Comparison of ENCODE assay signal across 8 mouse cellular contexts in the genomic region with DNA sequence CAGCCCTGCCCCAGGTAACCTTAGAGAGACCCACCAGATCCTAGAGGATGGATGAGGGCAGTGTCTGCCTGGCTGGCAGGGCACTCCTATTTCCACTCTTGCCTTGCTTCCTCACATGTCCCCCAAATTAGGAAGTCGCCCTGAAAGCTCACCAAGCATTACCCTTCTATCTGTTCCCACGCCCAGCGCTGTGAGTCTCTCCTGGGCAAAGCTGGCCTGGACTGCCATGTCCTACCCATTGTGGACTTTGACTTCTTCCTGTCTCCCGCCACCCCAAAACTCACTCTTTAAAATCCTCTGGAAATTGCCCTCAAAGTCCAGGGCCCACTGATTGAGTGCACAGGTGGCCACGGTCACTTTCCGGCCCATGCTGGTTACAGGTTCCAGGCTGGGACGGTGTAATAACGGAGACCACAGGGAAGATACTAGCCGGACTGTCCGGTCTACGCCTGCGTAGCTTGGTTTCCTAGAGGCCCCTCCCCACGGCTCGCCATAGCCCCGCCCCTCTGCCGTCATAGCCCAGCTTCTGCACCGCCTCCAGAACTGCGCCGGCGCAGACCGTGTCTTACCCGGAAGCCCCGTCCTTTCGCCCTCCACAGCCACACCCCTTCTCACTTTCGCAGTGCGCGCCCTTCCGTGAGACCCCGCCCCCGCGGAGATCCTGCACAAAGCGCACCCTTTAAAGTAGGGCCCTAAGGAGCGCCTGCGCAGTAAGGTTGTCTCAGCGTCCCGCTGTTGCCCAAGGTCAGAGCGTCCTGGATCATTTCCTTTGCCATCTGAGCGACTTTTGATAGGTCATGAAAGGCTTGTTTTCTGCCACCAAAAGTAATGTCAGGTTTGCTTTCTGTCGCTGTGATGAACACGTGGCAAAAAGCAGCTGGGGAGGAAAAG. TPM values are rescaled to one million over a fixed set of nuclear protein-coding genes. Genes with fewer than 3 reads are reported as not detected.
DNase-seq lines count a peak whose midpoint lies in the region; ATAC-seq lines count a peak whose summit lies in the region.

A gene (minus strand): TSS at position 475 of the 891 bp plus-strand sequence.
A gene (plus strand): TSS at position 771 of the 891 bp plus-strand sequence.

- DNase-seq in CD8-positive naive resting alpha-beta T cell, adult 2 months (ENCODE audit: low read depth in 2 of 2, low spot score in 2 of 2), result peak; percentile 94 to 97
- peak; percentile 97 for DNase-seq in c-Kit-positive CD71-negative TER-119-negative erythroid progenitor cells, embryonic 14.5 days (ENCODE audit: low read depth)
- DNase-seq in forebrain, embryonic 11.5 days (ENCODE audit: low spot score), result peak; percentile 99
- peak; percentile 99 to 100 for DNase-seq in kidney, postnatal 36 days
- peak; percentile 97 for DNase-seq in telencephalon, adult 2 months (ENCODE audit: low read depth, low spot score)

- no peaks in the 10 kb centered on the region for H3K27me3 ChIP-seq in forebrain, embryonic 11.5 days (ENCODE audit: control insufficient read depth, insufficient read depth, low read length)
- H3K27me3 ChIP-seq in heart, embryonic 16.5 days (ENCODE audit: control insufficient read depth, insufficient read depth, low read length), result no peaks in the 10 kb centered on the region
- H3K27me3 ChIP-seq in liver, embryonic 15.5 days, result no peaks in the 10 kb centered on the region
- no peaks in the 10 kb centered on the region for H3K27me3 ChIP-seq in neural tube, embryonic 12.5 days (replicated peaks)

- no peaks in the 10 kb centered on the region for H3K36me3 ChIP-seq in forebrain, embryonic 11.5 days (ENCODE audit: control insufficient read depth, insufficient read depth, low read length)
- peaks cover 10% of the 10 kb centered on the region for H3K36me3 ChIP-seq in heart, embryonic 16.5 days (ENCODE audit: control insufficient read depth, insufficient read depth)
- H3K36me3 ChIP-seq in liver, embryonic 15.5 days (replicated peaks), result 0 out of 2 replicates have a peak, but pooled peaks cover 4% of the 10 kb centered on the region
- peaks cover 12% of the 10 kb centered on the region for H3K36me3 ChIP-seq in neural tube, embryonic 12.5 days

- WGBS in forebrain, embryonic 11.5 days, result under 1% methylated on average over 40 of the region's 40 CpGs
- WGBS in heart, embryonic 16.5 days, result under 1% methylated on average over 40 of the region's 40 CpGs
- WGBS in liver, embryonic 15.5 days (ENCODE audit: insufficient replicate concordance), result under 1% methylated on average over 40 of the region's 40 CpGs
- WGBS in neural tube, embryonic 12.5 days, result under 1% methylated on average over 40 of the region's 40 CpGs

- ATAC-seq in forebrain, embryonic 11.5 days (replicated peaks; ENCODE audit: low FRiP score), result peak; percentile 98
- peak; percentile 99 for ATAC-seq in heart, embryonic 16.5 days (replicated peaks; ENCODE audit: extremely low read depth, insufficient read depth, low FRiP score)
- peak; percentile 97 for ATAC-seq in liver, embryonic 15.5 days (ENCODE audit: insufficient read depth)
- ATAC-seq in neural tube, embryonic 12.5 days (ENCODE audit: low FRiP score, low read depth), result peak; percentile 97

- no peaks in the 10 kb centered on the region; the same call in 1 of the 2 replicates for H3K4me1 ChIP-seq in forebrain, embryonic 11.5 days (replicated peaks; ENCODE audit: control insufficient read depth, insufficient read depth, low read length)
- H3K4me1 ChIP-seq in heart, embryonic 16.5 days (ENCODE audit: control insufficient read depth, insufficient read depth, low read length), result peaks cover 10% of the 10 kb centered on the region
- peaks cover 28% of the 10 kb centered on the region for H3K4me1 ChIP-seq in liver, embryonic 15.5 days (replicated peaks)
- peaks cover 12% of the 10 kb centered on the region for H3K4me1 ChIP-seq in neural tube, embryonic 12.5 days

- H3K27ac ChIP-seq in forebrain, embryonic 11.5 days (ENCODE audit: low read depth, low read length), result peak within 1 kb of the TSS; percentile 62; the same call in 1 of the 2 replicates
- H3K27ac ChIP-seq in heart, embryonic 16.5 days (ENCODE audit: low read length), result peak within 1 kb of the TSS; percentile 88
- H3K27ac ChIP-seq in liver, embryonic 15.5 days (replicated peaks), result peak within 1 kb of the TSS; percentile 70
- peak within 1 kb of the TSS; percentile 43; the same call in 1 of the 2 replicates for H3K27ac ChIP-seq in neural tube, embryonic 12.5 days

- H3K4me2 ChIP-seq in forebrain, embryonic 11.5 days (ENCODE audit: low read depth, low read length, severe bottlenecking), result peak within 1 kb of the TSS; percentile 71
- peak within 1 kb of the TSS; percentile 72 for H3K4me2 ChIP-seq in heart, embryonic 16.5 days (ENCODE audit: low read depth, low read length)
- H3K4me2 ChIP-seq in liver, embryonic 15.5 days, result peak within 1 kb of the TSS; percentile 75
- H3K4me2 ChIP-seq in neural tube, embryonic 12.5 days (replicated peaks), result peak within 1 kb of the TSS; percentile 64

- peak within 1 kb of the TSS; percentile 58 for H3K4me3 ChIP-seq in forebrain, embryonic 11.5 days (ENCODE audit: low read depth, low read length)
- peak within 1 kb of the TSS; percentile 71 for H3K4me3 ChIP-seq in heart, embryonic 16.5 days (ENCODE audit: low read length)
- H3K4me3 ChIP-seq in liver, embryonic 15.5 days (replicated peaks), result peak within 1 kb of the TSS; percentile 68
- peak within 1 kb of the TSS; percentile 60 for H3K4me3 ChIP-seq in neural tube, embryonic 12.5 days

- no peaks in the 10 kb centered on the region for H3K9me3 ChIP-seq in forebrain, embryonic 11.5 days (ENCODE audit: control insufficient read depth, low read length)
- no peaks in the 10 kb centered on the region for H3K9me3 ChIP-seq in heart, embryonic 16.5 days (replicated peaks; ENCODE audit: control insufficient read depth, low read length)
- no peaks in the 10 kb centered on the region for H3K9me3 ChIP-seq in liver, embryonic 15.5 days (replicated peaks)
- H3K9me3 ChIP-seq in neural tube, embryonic 12.5 days, result no peaks in the 10 kb centered on the region

- peak within 1 kb of the TSS; percentile 79 for H3K9ac ChIP-seq in forebrain, embryonic 11.5 days (ENCODE audit: low read length)
- peak within 1 kb of the TSS; percentile 81 for H3K9ac ChIP-seq in heart, embryonic 16.5 days (ENCODE audit: low read length)
- peak within 1 kb of the TSS; percentile 70 for H3K9ac ChIP-seq in liver, embryonic 15.5 days
- peak within 1 kb of the TSS; percentile 67 for H3K9ac ChIP-seq in neural tube, embryonic 12.5 days

RNA-seq across cellular contexts. Expression of the first gene that starts in this region (rescaled TPM):
- 8.2 and 10.1 TPM in 2 replicates for polyA plus RNA-seq in forebrain, embryonic 11.5 days (2014; fragmentation: Nextera tagmentation; extraction: Ambion mirVana)
- polyA plus RNA-seq in heart, embryonic 16.5 days (2015; fragmentation: Nextera tagmentation; extraction: Ambion mirVana), result 9.0 and 9.1 TPM in 2 replicates
- 8.8 and 9.5 TPM in 2 replicates for polyA plus RNA-seq in liver, embryonic 15.5 days (2015; fragmentation: Nextera tagmentation; extraction: Ambion mirVana)
- 7.3 and 11.4 TPM in 2 replicates for polyA plus RNA-seq in neural tube, embryonic 12.5 days (2016; fragmentation: Nextera tagmentation; extraction: Ambion mirVana)

RNA-seq across cellular contexts. Expression of the second gene that starts in this region (rescaled TPM):
- polyA plus RNA-seq in forebrain, embryonic 11.5 days (2014; fragmentation: Nextera tagmentation; extraction: Ambion mirVana), result 88.8 and 95.4 TPM in 2 replicates
- 19.1 and 23.8 TPM in 2 replicates for polyA plus RNA-seq in heart, embryonic 16.5 days (2015; fragmentation: Nextera tagmentation; extraction: Ambion mirVana)
- 57.2 and 66.0 TPM in 2 replicates for polyA plus RNA-seq in liver, embryonic 15.5 days (2015; fragmentation: Nextera tagmentation; extraction: Ambion mirVana)
- polyA plus RNA-seq in neural tube, embryonic 12.5 days (2016; fragmentation: Nextera tagmentation; extraction: Ambion mirVana), result 49.2 and 53.6 TPM in 2 replicates

Comparison
In these comparisons a context has a peak if more than half of its experiments do, and no peak if none do; other contexts are left out.
1. Peak in every context shown above with its lines: DNase-seq, ATAC-seq, H3K4me3 ChIP-seq and H3K27ac ChIP-seq.